Mouse (Mus musculus) kidney, adult 18-20 months (tissue): ENCODE measurements around the gene Anapc13.

Source experiments
- DNase-seq: peaks from one replicate; pipeline ENCODE4 v3.0.0; 2021

The Anapc13 gene

DNA sequence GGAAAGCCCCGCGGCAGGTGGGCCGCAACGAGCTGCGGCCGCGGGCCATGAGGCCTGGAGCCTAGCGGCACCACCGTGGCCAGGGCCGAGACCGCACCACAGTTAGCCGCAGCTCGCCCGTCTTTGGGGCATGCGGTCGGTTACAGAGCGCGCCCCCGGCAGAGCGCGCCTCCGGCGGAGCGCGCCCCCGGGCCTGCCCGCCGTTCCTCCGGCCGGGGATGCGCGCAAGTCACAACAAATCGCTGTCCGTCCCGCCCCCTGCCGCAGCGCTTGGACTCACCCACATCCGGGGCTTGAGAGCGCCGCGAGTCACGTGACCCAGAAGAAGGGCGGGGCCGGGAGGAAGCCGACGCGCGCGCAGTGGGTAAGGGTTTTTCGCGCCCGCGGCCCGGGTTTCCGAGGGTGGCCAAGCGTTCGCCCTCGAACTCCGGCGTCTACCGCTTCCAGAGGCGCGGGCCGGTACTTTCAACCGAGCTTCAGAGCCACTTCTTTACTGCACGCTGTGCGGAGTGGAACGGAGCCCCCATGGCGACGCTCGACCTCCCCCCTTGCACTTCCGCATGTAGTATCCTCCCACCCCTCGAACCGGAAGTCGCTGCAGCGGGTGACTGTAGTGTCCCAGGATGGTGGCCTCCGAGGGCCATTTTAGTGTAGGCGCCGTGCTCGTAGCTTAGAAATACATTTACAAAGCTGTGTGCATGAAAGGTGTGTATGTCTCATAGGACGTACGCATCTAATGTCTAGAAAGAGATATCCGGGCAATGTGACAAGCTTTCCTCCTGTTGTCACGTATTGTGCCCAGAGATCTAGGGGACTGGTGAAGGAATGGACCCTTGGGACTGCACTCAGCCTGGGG lies at the start of gene Anapc13, which contains the start of gene Cep63:
Gene Anapc13, plus strand, starts transcription at position 314 of the 856 bp plus-strand sequence.
Gene Cep63, minus strand, starts transcription at position 552 of the 856 bp plus-strand sequence.
- DNase-seq: peak; percentile 99

DNA sequence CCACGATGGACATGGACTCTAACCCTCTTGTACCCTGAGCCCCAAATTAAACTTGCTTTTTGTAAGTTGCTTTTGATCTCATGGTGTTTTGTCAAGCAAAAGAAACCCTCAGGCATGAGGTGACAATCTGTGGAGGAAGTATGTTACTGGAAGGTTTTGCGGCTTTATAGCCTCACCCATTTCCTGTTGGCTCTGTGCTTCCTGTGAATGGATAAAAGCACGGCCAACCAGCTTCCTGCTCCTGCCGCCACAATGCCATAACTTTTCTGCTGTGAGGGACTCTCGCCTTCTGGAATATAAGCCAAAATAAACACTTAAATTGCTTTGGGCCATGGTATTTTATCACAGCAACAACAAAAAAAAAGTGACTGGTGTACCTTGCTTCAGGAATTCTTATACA lies 48.6 kb upstream of the Anapc13 start:
- no peak for DNase-seq

DNA sequence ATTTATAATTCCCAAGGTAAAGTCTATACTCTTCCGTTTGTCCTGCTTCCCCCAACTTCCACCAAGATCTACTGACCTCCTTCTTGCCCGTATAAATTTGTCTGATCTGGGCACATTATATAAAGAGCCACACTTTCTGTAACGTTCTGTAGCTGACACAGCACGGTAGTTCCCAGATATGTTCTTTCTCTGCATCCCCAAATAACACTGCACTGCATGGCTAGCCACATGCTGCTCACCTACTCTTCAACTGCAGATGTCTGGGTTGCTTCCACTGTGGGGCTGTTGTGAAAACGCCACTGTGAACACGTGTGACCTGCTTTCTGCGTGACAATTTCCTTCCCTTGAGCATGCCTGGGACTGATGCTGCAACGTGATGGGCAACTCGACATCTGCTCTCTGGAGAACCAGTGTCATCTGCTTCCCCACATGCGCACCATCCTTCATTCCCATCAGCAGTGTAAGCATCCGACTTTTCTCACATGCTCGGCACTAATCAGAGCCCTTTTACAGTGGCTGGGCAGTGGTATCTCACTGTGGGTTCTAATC lies 44.1 kb upstream of the Anapc13 start:
- no peak for DNase-seq

DNA sequence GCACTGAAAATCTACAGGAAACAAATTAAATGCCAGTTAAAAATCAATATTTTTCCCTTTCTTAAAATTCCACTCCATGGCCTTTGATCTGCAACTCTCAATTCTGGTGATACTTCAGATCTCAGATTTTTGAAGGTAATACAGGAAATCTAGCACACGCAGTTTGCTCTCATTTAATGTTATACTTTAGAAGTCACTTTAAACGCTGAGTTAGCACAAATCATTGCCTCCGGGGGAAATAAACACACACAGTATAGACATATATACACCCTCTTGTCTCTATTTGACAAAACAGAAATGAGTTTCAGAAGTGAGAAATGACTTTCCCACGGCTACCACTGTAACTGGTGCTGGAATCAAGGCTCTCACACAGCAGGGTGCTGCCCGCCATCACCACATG lies 38.7 kb upstream of the Anapc13 start:
- DNase-seq: no peak

DNA sequence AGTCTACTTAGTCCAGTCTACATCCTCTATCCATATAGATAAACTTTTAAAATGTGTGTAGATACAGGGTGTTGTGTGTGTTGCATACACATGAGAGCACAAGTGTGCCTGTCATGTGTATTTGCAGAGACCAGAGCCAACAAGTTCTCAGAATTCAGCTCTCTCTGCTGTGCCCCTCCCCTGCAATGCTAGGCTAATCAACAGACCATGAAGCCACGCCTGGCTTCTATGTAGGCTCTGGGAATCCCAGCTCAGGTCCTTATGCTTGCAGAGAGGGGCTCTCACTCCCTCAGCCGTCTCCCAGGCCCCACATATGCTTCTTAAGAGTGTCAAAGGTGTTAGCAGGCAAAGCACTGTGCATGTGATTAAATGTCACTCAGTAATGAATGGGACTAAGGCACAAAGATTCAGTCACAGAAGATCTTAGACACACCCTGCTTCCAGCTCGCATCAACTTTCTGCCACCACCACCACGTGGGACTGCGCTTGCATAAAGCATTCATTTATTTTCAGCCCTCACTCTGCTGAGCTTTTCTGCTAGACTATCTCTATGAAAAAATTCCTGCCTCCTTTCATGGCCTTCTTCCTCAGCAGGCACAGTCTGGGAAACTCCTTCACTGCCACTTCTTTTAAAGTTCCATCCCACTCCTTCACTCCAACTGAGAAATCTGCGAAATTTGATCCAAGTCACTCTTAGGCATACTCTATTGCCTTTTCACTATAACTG lies 31.3 kb upstream of the Anapc13 start:
- DNase-seq: peak; percentile 27

DNA sequence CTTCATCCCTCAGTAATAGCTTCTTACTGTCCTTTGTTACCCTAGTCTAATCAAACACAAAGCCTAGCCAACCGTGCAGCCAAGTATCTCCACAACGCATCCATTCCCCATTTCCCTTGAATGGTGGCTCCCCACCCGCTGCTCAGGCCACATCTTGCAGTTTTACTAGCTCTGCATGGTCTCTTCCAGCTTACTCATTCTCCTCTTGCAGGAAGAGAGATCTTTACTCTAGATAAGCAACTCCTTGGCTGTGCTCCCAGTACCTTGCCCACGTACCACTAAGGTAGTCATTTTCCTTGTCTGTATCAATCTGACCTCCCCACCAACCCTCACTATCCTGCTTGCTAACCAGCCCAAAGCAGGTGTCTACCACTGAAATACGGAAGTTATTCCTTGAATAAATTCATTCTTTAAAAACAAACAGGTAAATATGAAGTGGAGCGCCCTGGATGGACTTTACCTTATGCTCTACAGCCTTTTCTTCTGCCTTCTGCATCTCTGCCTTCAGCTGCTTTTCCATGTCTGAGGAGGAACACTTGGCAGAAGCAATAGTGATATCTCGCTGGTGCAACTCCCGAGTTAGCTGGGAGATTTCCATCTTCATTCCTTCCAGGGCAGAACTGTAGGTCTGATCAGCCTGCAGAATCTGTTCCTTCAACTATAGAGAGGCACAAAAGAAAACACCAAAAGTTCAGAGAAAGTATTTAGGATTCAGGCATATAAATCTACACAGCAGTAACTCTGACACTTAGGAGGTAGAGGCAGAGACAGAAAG lies 30.2 kb upstream of the Anapc13 start:
- DNase-seq: no peak

DNA sequence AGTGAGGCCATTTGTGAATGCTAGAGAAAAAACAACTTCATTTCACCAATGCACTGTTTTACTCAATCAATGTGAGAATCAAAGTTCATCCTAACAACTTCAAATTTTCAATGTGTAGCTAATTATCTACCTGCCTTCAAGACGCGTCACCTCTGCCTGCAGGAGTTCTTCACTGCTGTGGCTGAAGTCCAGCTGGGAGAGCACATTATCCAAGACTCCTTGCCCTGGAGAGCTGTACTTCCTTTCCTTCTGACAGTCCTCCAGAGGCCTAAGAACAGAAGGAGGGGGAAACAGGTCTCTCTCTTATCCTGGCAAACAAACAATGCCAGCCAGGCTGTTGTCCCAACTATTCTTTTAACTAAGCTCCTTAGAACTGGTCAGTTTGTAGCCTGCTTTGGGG lies 24.9 kb upstream of the Anapc13 start:
- DNase-seq: peak; percentile 46

DNA sequence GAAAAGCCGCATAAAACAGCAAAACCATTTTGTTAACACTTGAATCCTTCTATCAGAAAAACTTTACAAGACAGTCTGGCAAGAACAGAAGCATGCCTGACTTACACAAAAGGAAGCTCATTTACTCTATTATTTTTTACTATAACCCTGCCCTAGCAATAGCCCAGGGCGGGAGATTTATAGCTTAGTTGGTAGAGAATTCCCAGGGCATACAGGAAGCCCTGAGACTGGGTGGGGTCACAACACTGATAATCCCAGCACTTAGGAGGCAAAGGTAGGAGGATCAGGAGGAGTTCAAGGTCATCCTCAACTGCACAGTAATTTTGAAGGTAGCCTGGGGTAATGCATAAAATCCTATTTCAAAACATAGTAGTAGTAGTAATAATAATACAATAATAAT lies 24.4 kb upstream of the Anapc13 start:
- DNase-seq: no peak

DNA sequence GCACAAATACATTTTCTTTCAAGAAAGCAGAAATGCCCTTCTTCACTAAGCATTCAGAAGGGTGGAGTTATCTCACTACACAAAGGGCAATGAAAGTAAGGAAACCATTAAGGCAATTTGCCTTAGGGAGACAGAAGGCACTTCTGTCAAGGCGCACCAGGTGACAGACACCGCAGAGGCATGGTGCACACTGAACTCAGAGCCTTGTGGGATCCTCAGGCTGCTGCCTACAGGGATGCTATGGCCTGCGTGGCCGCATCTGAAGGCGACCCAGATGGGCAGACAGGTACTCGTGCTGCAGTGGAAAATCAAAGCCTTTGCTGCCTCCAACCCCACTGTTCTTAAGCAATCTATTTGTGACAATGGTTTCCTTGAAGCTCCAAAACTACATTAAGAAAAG lies 20.9 kb upstream of the Anapc13 start:
- DNase-seq: no peak

DNA sequence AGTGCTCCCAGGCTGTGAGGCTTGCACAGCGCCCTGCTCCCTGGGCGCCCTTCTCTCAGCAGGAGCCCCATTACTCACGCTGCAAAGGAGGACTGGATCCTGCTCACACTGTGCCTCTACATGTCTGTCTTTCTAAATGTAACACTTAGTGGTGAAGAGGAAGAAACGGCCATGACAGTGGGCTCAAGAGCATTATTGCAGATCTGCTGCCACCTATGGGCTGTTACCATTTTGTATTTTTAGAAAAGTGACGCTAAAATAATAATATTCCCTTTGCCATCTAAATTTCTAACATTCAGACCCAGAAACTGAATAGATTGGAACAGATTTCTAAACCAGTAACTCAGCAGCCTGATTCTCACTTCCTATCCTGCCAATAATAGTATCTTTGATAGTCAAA lies 18.6 kb upstream of the Anapc13 start:
- no peak for DNase-seq

DNA sequence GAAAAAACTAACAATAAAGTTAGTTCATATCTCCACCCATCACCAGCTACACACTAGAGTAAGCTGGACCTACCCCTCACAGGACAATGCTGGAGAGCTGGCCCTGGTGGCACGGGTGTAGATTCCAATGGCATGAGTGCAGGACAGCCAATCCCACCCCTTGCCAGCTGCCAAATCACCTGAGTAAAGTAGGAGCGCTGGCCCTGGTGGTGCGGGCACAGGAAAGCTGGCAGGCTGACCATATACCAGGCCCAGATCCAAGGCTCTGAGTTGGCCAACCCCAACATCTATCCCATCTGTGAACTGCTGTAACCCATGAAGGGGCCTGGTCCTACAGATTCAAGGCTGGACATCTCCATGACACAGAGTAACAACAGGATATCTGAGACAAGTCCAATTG lies 16.9 kb upstream of the Anapc13 start:
- no peak for DNase-seq

DNA sequence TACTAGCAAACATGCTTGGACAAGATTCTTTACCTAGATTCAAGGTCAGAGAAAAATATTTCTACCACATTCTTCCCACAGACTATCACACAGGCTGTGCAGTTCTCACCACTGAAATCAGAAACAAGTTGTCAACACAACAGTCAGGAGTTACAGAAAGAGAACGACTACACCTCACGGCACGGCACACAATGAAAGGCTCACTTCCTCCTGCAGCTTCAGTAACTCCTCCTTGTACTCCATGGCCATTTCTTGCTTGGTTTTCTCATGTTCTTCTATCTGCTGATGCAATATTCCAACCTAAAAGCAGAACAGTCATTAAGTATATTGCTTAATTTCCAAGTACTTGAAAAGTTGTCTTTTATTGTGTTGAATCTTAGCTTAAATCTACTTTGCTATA lies 11.0 kb upstream of the Anapc13 start:
- DNase-seq: no peak

DNA sequence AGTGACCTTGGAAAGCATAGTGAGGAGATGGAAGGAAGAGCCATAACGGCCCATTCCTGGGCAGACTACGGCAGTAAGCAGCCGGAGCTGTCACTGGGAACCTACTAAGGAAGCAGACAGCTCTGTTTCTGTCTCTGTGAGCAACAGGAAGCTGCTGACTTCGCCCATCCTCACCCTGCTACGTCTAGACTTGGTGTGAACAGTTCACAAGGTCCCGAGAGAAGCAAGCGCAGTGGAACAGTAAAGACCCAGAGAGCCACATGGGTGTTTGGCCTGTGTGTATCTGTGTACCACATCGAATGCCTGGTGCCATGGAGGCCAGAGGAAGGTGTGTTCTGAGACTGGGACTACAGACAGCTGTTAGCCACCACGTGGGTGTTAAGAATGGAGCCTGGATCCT lies 9.8 kb upstream of the Anapc13 start:
- DNase-seq: no peak

DNA sequence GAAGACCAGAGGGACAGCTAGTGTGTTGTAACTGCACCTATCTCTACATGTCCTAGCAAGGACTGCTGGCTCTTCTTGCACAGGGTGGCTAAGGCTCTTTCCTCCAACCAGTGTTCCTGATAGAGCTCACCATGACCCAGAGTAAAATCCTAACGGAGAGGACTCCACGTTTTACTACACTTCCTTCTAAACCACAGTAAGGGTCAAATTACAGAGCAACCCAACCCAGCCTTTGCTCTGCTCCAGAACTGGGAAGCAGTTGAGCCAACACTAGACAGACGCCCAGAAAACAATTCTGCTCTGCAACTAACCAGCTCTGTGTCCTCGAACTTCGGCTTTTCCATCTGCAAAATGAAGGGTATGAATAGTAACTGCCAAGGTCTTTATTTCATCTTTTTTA lies 4.7 kb upstream of the Anapc13 start:
- DNase-seq: no peak

DNA sequence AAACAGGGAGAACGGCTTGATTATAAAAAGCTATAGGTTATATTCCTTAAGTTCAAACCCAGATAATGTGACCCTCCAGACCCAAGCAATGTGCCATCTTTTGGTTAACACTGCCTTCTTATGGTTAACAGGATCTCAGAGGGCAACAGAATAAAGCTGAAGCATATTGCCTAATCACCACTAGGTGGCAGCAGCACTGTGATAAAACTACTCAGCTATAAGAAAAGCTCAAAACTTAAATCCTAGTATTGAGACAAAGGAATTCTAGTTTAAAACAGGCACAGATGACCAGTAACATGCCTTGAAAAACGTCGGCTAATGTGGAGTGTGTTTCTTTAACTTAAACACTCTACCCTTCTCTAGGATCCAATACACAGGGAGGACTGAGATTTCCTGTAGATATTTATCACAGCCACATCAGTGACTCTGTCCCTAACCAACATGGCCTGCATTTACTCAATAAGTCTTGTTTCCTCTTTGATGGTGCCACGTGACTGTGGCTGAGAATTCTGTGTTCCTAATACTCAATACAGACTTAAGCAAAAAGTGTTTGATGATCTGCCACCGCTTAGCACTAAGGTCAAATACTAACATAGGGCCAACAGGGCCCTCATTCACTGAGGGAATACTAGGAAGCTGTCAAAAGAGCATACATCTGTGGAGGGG lies 3.8 kb upstream of the Anapc13 start:
- no peak for DNase-seq

DNA sequence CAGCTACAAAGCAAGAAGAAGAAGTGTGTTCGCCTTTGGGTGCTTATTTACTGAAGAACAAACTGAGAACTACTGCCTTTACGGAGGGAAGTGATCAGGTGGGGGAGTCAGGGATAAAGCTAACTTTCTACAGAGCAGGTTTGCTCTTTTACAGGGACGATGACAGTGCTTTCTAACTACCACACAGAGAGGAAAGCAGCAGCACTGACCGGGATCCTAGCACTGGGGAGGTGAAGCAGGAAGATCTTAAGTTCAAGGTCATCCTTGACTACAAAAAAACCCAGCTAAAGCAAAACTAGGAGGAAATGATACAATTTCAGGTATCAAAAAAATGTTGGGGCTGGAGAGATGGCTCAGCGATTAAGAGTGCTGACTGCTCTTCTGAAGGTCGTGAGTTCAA lies 3.2 kb upstream of the Anapc13 start:
- no peak for DNase-seq

DNA sequence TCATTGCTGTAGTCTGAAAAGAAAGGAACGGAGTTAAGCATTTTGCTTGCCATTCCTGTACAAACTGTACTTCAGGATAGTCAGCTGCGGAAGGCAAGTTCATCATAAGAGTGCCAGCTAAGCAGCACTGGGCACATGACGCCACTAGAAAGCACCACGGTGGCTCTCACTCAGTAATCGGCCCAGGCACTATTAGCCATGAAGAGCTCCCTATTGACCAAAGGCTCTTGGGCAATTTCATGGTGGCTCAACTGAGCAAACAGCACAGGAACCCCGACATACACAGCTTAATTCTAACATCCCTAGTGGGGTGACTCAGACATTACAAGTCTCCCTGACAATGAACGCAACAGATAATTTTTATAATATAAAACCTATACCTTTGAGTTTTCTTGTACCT lies 2.5 kb upstream of the Anapc13 start:
- no peak for DNase-seq

DNA sequence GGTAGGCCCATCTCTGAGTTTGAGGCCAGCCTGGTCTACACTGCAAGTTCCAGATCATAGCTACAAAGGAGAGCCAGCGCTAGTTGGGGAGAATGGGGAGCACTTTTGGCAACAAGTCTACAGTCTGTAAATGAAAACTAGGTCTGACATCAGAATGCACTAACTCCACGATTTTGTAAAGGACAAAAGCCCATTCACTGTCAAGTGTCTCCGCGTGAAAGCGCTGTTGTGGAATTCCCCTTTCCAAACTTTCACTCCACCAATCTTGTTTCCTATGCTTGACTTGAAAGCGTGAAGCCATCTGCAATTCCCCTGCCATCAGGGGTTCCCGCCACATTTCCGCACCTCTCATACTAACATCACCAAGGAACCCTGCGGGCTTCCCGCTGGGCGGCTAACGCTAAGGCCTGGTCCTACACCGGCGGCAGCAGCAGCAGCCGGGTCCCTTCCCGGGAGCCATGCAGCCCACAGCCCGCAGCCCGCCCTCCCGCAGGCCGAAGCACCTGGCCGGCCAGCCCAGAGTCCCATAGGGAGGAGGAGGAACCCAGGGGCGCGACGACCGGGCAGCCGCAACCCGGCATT lies 604 bp upstream of the Anapc13 start:
- DNase-seq: no peak

DNA sequence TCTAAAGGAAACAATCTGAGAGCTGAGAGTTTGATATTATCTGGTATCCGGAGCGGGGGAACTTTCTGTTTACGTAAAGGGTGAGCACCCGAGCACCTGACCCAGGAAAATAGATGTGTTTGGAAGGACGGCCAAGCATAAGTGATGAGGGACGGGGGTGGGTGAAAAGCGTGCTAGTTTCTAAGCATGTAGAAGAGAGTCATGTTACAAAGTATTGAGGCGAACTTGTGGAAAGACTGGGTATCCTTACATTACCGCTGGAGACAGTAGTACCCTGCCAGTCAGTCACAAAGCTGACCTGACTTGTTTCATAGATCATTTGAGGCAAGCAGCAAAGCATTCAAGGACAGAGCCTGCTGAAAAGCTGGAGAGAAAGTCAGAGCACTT lies 736 bp downstream of the Anapc13 start:
- no peak for DNase-seq

DNA sequence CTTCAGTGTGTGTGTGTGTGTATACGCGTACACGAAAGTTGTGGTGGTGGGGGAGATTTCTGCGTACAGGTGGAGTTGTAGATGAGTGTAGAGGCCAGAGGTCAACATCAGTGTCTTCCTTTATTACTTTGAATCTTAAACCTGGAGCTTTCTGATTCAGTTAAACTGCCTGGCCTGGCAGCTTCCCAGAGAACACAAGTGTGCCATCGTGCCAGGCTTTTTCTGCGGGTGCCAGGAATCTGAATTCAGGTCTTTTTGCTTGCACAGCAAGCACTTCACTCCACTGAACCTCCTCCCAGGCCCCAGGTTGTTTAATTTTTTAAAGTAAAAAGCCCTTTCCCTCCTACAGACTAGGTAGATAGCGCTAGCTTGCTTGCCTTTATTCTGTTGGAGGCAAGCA lies 1.3 kb downstream of the Anapc13 start:
- peak; percentile 58 for DNase-seq

DNA sequence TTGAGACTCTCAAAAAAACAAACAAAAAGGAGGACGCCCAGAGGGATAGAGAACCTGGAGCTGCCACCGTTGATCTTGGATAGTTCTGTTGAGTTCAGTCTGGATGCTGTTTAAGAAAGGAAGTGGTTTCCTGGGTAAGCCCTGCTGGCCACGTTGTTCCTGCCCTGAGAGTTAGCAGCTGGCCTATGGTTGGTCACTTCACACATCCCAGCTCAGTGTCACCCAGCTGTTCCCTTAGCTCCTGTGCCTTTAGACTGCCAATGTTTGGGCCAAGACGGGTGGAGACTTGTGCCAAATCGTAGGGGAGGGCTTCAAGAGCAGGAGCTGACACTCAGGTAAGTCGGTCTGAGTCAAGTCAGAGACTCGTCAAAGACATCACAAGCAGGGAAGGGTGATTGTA lies 3.0 kb downstream of the Anapc13 start:
- DNase-seq: no peak

DNA sequence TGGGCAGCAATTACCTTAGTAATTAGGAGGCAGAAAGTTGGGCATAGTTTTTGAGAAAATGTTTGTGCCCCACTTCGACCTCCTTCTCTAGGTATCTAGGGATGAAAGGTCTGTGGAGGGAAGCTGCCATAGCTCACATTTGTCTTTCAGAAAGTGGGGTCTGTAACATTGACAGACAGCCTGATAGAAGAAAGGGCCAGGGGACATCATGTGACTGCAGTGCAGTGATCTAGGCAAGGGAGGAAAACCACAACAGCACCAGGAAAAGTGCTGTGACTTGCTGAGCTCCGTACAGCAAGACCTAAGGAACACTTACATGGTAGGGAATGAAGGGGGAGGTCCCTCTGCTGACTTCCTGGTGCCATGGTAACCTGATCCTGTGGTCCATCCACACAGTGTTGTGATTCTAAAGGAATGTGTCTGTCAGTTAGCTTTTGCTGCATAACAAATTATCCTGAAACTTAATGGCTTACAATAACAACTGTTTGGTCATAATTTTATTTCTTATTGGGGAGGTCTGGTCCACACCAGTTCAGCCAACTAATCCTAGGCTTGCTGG lies 5.6 kb downstream of the Anapc13 start:
- no peak for DNase-seq
